Mouse (Mus musculus) lung, adult 2 months (tissue): ENCODE measurements around the gene Nacc1.

Experiments
- CTCF ChIP-seq: fragments of 200-500 bp; IDR thresholded peaks from 2 replicates; pipeline ENCODE4 v1.5.1; 2011; ENCODE audit warnings: mild to moderate bottlenecking, low read length, control low read depth; ENCODE audit not compliant: insufficient read depth
- POLR2A ChIP-seq: fragments of 200-500 bp; IDR thresholded peaks from 2 replicates; pipeline ENCODE4 v1.6.1; 2011; ENCODE audit warnings: low read depth, mild to moderate bottlenecking, control low read depth, low read length, borderline replicate concordance; ENCODE audit errors: extremely low read depth

GRCm38 (mm10) chr8:84659936-84660818 is 27.5 kb downstream of the Nacc1 start:
- no peak for TF ChIP-seq CTCF
- peak; percentile 81 for TF ChIP-seq POLR2A
